In the genomic region with DNA sequence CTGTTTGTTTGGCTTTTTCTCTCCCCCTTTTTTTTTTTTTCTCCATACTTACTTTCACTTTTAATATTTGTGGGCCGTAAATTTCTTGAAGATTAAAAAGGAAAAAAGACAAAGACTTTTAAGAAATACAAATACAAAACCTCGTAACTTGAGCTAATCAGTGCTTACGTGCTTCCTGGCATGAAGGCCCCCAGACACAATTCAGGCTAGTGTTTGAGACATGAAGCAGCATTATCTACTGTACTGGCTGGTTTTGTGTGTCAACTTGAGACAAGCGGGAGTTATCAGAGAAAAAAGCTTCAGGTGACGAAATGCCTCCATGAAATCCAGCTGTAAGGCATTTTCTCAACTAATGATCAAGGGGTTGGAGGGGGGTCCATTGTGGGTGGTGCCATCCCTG, we compare ENCODE assay signal across 13 mouse cellular contexts.
DNase-seq lines count a peak whose midpoint lies in the region; ATAC-seq and TF ChIP-seq lines count a peak whose summit lies in the region.
"Had no signal": no experiment of that assay in that cellular context is flagged by ENCODE, and none has a peak within 500 bp of the region (broad histone marks: within the 10 kb centered on the region; RNA-seq: fewer than 3 reads in every experiment).

No protein-coding gene starts in this region.

- H3K36me3 ChIP-seq in kidney, embryonic 14.5 days (ENCODE audit: control insufficient read depth, insufficient read depth, low read length) = no peaks in the 10 kb centered on the region
- no peaks in the 10 kb centered on the region for H3K36me3 ChIP-seq in heart, embryonic 12.5 days
- H3K36me3 ChIP-seq in liver, embryonic 14.5 days (replicated peaks; ENCODE audit: control insufficient read depth, insufficient read depth, low read depth) = no peaks in the 10 kb centered on the region
- H3K36me3 ChIP-seq: forebrain, embryonic 12.5 days; midbrain, embryonic 13.5 days; neural tube, embryonic 15.5 days had no signal

- 39% methylated on average over 5 of the region's 5 CpGs for WGBS in kidney, embryonic 14.5 days
- WGBS in heart, embryonic 12.5 days = 16% methylated on average over 5 of the region's 5 CpGs
- WGBS in liver, embryonic 14.5 days (ENCODE audit: insufficient replicate concordance) = 33% methylated on average over 5 of the region's 5 CpGs

- no peaks in the 10 kb centered on the region for H3K27me3 ChIP-seq in kidney, embryonic 14.5 days (ENCODE audit: control insufficient read depth, insufficient read depth, low read length)
- no peaks in the 10 kb centered on the region for H3K27me3 ChIP-seq in heart, embryonic 12.5 days (replicated peaks)
- H3K27me3 ChIP-seq in liver, embryonic 14.5 days (ENCODE audit: control insufficient read depth, insufficient read depth, low read length) = no peaks in the 10 kb centered on the region
- H3K27me3 ChIP-seq: forebrain, embryonic 12.5 days; midbrain, embryonic 13.5 days; neural tube, embryonic 15.5 days had no signal

- ATAC-seq in kidney, embryonic 14.5 days (ENCODE audit: low FRiP score, low TSS enrichment) = no peak
- ATAC-seq in heart, embryonic 12.5 days (ENCODE audit: insufficient number of reproducible peaks, low FRiP score) = no peak
- no peak for ATAC-seq in liver, embryonic 14.5 days (ENCODE audit: insufficient read depth)
- ATAC-seq: midbrain, embryonic 13.5 days had no signal

- H3K9me3 ChIP-seq in kidney, embryonic 14.5 days (ENCODE audit: control insufficient read depth, low read length) = no peaks in the 10 kb centered on the region
- H3K9me3 ChIP-seq in heart, embryonic 12.5 days (replicated peaks) = no peaks in the 10 kb centered on the region
- H3K9me3 ChIP-seq in liver, embryonic 14.5 days (ENCODE audit: control insufficient read depth, low read length) = no peaks in the 10 kb centered on the region
- H3K9me3 ChIP-seq: forebrain, embryonic 12.5 days; midbrain, embryonic 13.5 days; neural tube, embryonic 15.5 days had no signal

- H3K27ac ChIP-seq in kidney, embryonic 14.5 days (ENCODE audit: low read depth, low read length) = peak overlapping the region; percentile 30; the same call in 1 of the 2 replicates
- H3K27ac ChIP-seq in heart, embryonic 12.5 days (ENCODE audit: poor library complexity, severe bottlenecking) = peak overlapping the region; percentile 94
- no peak overlapping the region for H3K27ac ChIP-seq in liver, embryonic 14.5 days
- H3K27ac ChIP-seq: forebrain, embryonic 12.5 days; midbrain, embryonic 13.5 days; neural tube, embryonic 15.5 days had no signal

- H3K4me2 ChIP-seq in kidney, embryonic 14.5 days (replicated peaks; ENCODE audit: low read depth, low read length) = no peak overlapping the region
- H3K4me2 ChIP-seq in heart, embryonic 12.5 days = peak overlapping the region; percentile 47
- peak overlapping the region; percentile 23; the same call in 1 of the 2 replicates for H3K4me2 ChIP-seq in liver, embryonic 14.5 days (ENCODE audit: low read depth)
- H3K4me2 ChIP-seq: forebrain, embryonic 12.5 days; midbrain, embryonic 13.5 days; neural tube, embryonic 15.5 days had no signal

- TF ChIP-seq CTCF in liver, embryonic 14.5 days (IDR thresholded peaks at IDR 0.05; ENCODE audit: low read depth) = no peak

- TF ChIP-seq EP300 in liver, embryonic 14.5 days (IDR thresholded peaks at IDR 0.05; ENCODE audit: low read depth) = no peak

- H3K9ac ChIP-seq in kidney, embryonic 14.5 days (ENCODE audit: low read depth, low read length) = no peak overlapping the region
- H3K9ac ChIP-seq in heart, embryonic 12.5 days = no peak overlapping the region
- H3K9ac ChIP-seq in liver, embryonic 14.5 days (replicated peaks) = no peak overlapping the region
- H3K9ac ChIP-seq: forebrain, embryonic 12.5 days; midbrain, embryonic 13.5 days; neural tube, embryonic 15.5 days had no signal

- no peak for DNase-seq in kidney, adult 11 months
- peak; percentile 16 for DNase-seq in MEL-GATA-1-ER (ENCODE audit: extremely low read depth, low read depth)
- DNase-seq in liver, embryonic 14.5 days (ENCODE audit: low read depth in 3 of 3, low spot score in 3 of 3) = no peak
- no peak for DNase-seq in left cerebral cortex, postnatal 10 days (ENCODE audit: extremely low spot score in 1 of 2, low spot score in 2 of 2)
- DNase-seq in right cerebral cortex, postnatal 25 days = no peak
- DNase-seq in adrenal gland, postnatal 14 days = no peak
- DNase-seq: kidney, adult 18-20 months; right cerebral cortex, postnatal 14 days had no signal

- 0 out of 2 replicates have a peak, but pooled peaks cover 2% of the 10 kb centered on the region for H3K4me1 ChIP-seq in kidney, embryonic 14.5 days (ENCODE audit: control insufficient read depth, insufficient read depth, low read length)
- H3K4me1 ChIP-seq in heart, embryonic 12.5 days (replicated peaks) = peaks cover 15% of the 10 kb centered on the region; the same call in 1 of the 2 replicates
- 0 out of 4 replicates have a peak, but pooled peaks cover 0 to 2% of the 10 kb centered on the region in 2 experiments for H3K4me1 ChIP-seq in liver, embryonic 14.5 days (replicated peaks; ENCODE audit: control insufficient read depth in 2 of 2, insufficient read depth in 2 of 2, low read length in 1 of 2)
- H3K4me1 ChIP-seq: forebrain, embryonic 12.5 days; midbrain, embryonic 13.5 days; neural tube, embryonic 15.5 days had no signal

- intact Hi-C loops in left cerebral cortex, postnatal 10 days (cut with DNase I) = no loop called here

- no peak overlapping the region for H3K4me3 ChIP-seq in kidney, embryonic 14.5 days (ENCODE audit: low read length)
- no peak overlapping the region for H3K4me3 ChIP-seq in heart, embryonic 12.5 days
- H3K4me3 ChIP-seq in liver, embryonic 14.5 days (ENCODE audit: insufficient read depth in 1 of 2, low read depth in 2 of 2, low read length in 2 of 2) = no peak overlapping the region
- H3K4me3 ChIP-seq: forebrain, embryonic 12.5 days; midbrain, embryonic 13.5 days; neural tube, embryonic 15.5 days had no signal
